Mouse (Mus musculus) megakaryocyte, embryonic 14.5 days (primary cell): Measurements from ENCODE around the gene Msh6.

ENCODE experiments used
- FLI1 ChIP-seq: IDR thresholded peaks from 2 replicates; pipeline ENCODE4 v1.6.1; 2012; ENCODE audit warnings: low read length, inconsistent platforms, mixed read lengths
- GATA1 ChIP-seq: IDR thresholded peaks from 3 replicates; pipeline ENCODE4 v1.6.1; 2012; ENCODE audit warnings: mixed read lengths, low read length, inconsistent platforms, borderline replicate concordance

- TF ChIP-seq FLI1 = no peak
- TF ChIP-seq GATA1 = no peak
These were observed 1.4 kb downstream of the Msh6 start for GRCm38 (mm10) chr17:87976154-87976806.
